Mouse (Mus musculus) lung, adult 2 months (tissue): ENCODE data around the gene Ampd3.

ENCODE experiments used
- CTCF ChIP-seq: fragments of 200-500 bp; IDR thresholded peaks from 2 replicates; pipeline ENCODE4 v1.5.1; 2011; ENCODE audit warnings: mild to moderate bottlenecking, low read length, control low read depth; ENCODE audit not compliant: insufficient read depth
- POLR2A ChIP-seq: fragments of 200-500 bp; IDR thresholded peaks from 2 replicates; pipeline ENCODE4 v1.6.1; 2011; ENCODE audit warnings: low read depth, mild to moderate bottlenecking, control low read depth, low read length, borderline replicate concordance; ENCODE audit errors: extremely low read depth

GRCm38 (mm10) chr7:110756440-110756839 lies 11.6 kb upstream of the Ampd3 start:
- TF ChIP-seq POLR2A, result no peak
- no peak for TF ChIP-seq CTCF
